Mouse (Mus musculus) lung, adult 2 months (tissue): ENCODE data around the gene Zranb1. TPM values are rescaled to one million over a fixed set of nuclear protein-coding genes. Genes with fewer than 3 reads are reported as not detected.

Experiments used
- DNase-seq: peaks from one replicate; pipeline ENCODE4 v3.0.0; 2022
- H3K4me1 ChIP-seq: fragments of 200-500 bp; 2 replicates; pipeline ENCODE4 v1.6.1; 2011; ENCODE audit warnings: low read length; ENCODE audit not compliant: control insufficient read depth, insufficient read depth
- H3K4me3 ChIP-seq: fragments of 200-500 bp; replicated peaks from 2 replicates; pipeline ENCODE3; 2011; ENCODE audit warnings: low read depth, mild to moderate bottlenecking, control low read depth, low read length; ENCODE audit errors: extremely low read depth
- CTCF ChIP-seq: fragments of 200-500 bp; IDR thresholded peaks from 2 replicates; pipeline ENCODE4 v1.5.1; 2011; ENCODE audit warnings: mild to moderate bottlenecking, low read length, control low read depth; ENCODE audit not compliant: insufficient read depth
- POLR2A ChIP-seq: fragments of 200-500 bp; IDR thresholded peaks from 2 replicates; pipeline ENCODE4 v1.6.1; 2011; ENCODE audit warnings: low read depth, mild to moderate bottlenecking, control low read depth, low read length, borderline replicate concordance; ENCODE audit errors: extremely low read depth
- WGBS: fragments of 180-500 bp; shearing (Covaris S2); methylation state at CpG from one replicate; pipeline ENCODE4 v1.1.7; 2018; 5-methylcytosine and 5-hydroxymethylcytosine counted together
- polyA plus RNA-seq: library from polyadenylated mRNA; depleted of rRNA; stranded (reverse); fragments of >200 nt; gene quantifications from 2 replicates; pipeline ENCODE4 v1.2.3, GENCODE M21; 2012

Gene Zranb1
- polyA plus RNA-seq, 1 experiment: 10.2 TPM

DNA sequence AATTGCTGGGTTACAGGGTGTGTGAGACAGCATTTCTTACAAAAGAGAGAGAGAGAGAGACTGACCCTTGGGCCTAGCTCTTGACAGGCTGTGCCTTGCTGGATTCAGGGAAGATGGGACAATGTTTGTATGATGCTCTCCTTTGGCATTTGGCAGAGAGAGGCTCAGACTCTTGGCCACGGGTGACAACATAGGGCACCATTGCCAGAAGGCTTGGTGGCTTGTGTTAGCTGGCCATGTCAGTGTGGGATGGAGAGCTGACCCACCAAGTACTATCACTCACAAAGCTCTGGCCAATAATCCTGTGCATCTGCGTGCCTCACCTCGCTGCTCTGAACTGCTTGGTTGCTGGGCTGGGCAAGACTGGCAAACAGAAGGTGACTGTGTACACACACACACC is 79.5 kb downstream of the Zranb1 start:
- Histone ChIP-seq H3K4me1 (peaks cover 30% of the 10 kb centered on the region), H3K4me3 (no peak overlapping the region)
- WGBS: 74% methylated on average over 3 of the region's 3 CpGs
- TF ChIP-seq POLR2A (no peak), CTCF (no peak)
- no peak for DNase-seq

GRCm38 (mm10) chr7:133011191-133011590 is 80.2 kb downstream of the Zranb1 start:
- no peak for TF ChIP-seq POLR2A
- no peak for TF ChIP-seq CTCF
- Histone ChIP-seq H3K4me1 (peaks cover 30% of the 10 kb centered on the region), H3K4me3 (no peak overlapping the region)
- peak; percentile 27 for DNase-seq
- 22% methylated on average over 5 of the region's 5 CpGs for WGBS

GRCm38 (mm10) chr7:133011611-133012010 is 80.7 kb downstream of the Zranb1 start:
- peaks cover 30% of the 10 kb centered on the region for H3K4me1 ChIP-seq
- no peak for TF ChIP-seq POLR2A
- no peak for TF ChIP-seq CTCF
- H3K4me3 ChIP-seq: no peak overlapping the region
- no peak for DNase-seq
- 32% methylated on average over 4 of the region's 4 CpGs for WGBS

DNA sequence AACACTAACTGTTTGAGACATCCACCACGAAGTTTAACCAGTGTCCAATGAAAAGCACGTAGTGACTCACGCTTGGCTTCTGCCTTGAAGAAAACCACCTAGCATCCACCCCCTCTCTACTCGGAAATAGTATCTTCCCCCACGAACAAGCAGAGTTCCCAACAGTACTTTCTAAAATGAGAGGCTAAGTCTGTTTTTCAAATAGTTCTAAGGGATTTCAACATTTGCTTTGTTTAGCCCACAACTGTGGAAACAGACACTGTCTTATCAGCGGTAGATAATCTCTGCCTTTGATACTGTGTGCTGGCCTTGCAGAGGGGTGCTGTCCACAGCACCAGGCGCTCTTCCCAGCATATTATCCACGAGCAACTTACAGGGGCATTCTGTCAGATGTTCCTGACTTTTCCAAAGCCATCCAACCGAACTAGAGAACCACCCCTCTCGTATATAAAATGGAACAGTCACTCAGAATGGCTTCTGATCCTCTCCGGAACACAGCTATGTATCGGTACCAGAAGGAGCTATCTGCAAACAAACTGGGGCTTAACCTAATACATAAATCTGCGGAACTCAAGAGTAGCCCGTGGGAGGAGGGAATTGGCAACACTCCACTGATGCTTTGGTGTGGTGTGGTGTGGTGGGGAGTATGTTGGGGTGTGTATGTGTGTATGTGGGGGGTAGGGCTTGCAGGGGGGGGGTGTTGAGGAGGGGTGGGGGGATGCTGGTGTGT is 81.9 kb downstream of the Zranb1 start:
- TF ChIP-seq CTCF (no peak), POLR2A (no peak)
- Histone ChIP-seq H3K4me3 (no peak overlapping the region), H3K4me1 (peaks cover 19% of the 10 kb centered on the region)
- 37% methylated on average over 14 of the region's 14 CpGs for WGBS
- DNase-seq: no peak

GRCm38 (mm10) chr7:133013923-133014322 is 83.0 kb downstream of the Zranb1 start:
- 95% methylated on average over 10 of the region's 10 CpGs for WGBS
- TF ChIP-seq CTCF (no peak), POLR2A (no peak)
- H3K4me1 ChIP-seq: peaks cover 13% of the 10 kb centered on the region

DNA sequence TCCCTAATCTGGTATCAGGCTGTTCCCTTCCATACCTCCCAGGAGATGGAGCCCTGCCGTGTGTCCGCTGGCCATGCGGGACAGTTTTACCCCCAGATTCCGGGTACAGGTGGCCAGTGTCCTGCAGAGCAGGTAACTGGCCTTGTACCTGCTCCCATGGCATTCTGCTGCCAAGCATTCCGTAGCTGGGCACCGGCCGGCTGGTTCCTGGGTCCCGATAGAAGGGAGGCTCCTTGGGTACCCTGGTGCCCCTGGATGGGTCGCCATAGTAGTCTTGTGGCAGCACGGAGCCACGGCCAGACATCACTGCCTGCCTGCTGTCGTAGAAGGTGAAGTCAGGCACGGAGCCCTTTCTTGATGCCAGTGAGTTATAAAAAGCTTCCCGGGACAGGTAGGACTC is 83.7 kb downstream of the Zranb1 start:
- peaks cover 13% of the 10 kb centered on the region for H3K4me1 ChIP-seq
- WGBS: 93% methylated on average over 14 of the region's 14 CpGs
- DNase-seq: no peak
- no peak for TF ChIP-seq CTCF
- TF ChIP-seq POLR2A: no peak
- H3K4me3 ChIP-seq: no peak overlapping the region

More at GRCm38 (mm10) chr7:133013923-133014322, 83.0 kb downstream of the Zranb1 start:
- no peak overlapping the region for H3K4me3 ChIP-seq
- no peak for DNase-seq

- Histone ChIP-seq H3K4me3 (no peak overlapping the region), H3K4me1 (peaks cover 21% of the 10 kb centered on the region)
- no peak for TF ChIP-seq CTCF
- TF ChIP-seq POLR2A: no peak
- WGBS: 66% methylated on average over 7 of the region's 7 CpGs
- DNase-seq: no peak
Measured at GRCm38 (mm10) chr7:133015416-133016070, 84.6 kb downstream of the Zranb1 start.

GRCm38 (mm10) chr7:133018961-133019360 is 88.0 kb downstream of the Zranb1 start:
- Histone ChIP-seq H3K4me1 (peaks cover 8% of the 10 kb centered on the region), H3K4me3 (no peak overlapping the region)
- no peak for DNase-seq
- TF ChIP-seq CTCF (no peak), POLR2A (no peak)
- WGBS: 83% methylated on average over 7 of the region's 7 CpGs

GRCm38 (mm10) chr7:133019481-133020020 is 88.6 kb downstream of the Zranb1 start:
- no peak for DNase-seq
- WGBS: 24% methylated on average over 6 of the region's 6 CpGs
- no peak for TF ChIP-seq CTCF
- no peak for TF ChIP-seq POLR2A
- Histone ChIP-seq H3K4me1 (peaks cover 8% of the 10 kb centered on the region), H3K4me3 (no peak overlapping the region)

- no peak for DNase-seq
- no peak overlapping the region for H3K4me3 ChIP-seq
- peaks cover 13% of the 10 kb centered on the region for H3K4me1 ChIP-seq
- 34% methylated on average over 1 of the region's 1 CpGs for WGBS
- TF ChIP-seq CTCF (no peak), POLR2A (no peak)
Measured at GRCm38 (mm10) chr7:133024694-133025093, 93.8 kb downstream of the Zranb1 start.
